27 mouse cellular contexts compared by ENCODE assay signal in the genomic region with DNA sequence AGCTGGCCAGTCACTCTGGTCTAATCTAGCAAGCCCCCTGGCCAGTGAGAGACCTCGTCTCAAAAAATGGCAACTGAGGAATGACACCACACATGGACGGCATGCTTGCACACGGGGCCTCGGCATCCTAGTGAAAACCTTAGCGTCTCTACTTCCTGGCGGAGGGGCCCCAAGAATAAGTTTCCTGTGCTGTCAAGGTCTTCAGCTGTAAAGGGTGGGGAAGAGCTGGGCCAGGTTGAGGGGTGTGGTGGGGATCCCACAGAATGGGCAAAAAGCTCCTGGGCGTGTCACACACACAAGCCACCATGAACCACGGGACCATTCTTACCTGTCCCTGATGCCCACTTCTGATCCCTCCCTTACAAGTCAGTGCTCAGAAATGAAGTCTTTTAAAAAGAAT. TPM values are rescaled to one million over a fixed set of nuclear protein-coding genes. Genes with fewer than 3 reads are reported as not detected.
DNase-seq lines count a peak whose midpoint lies in the region; ATAC-seq and TF ChIP-seq lines count a peak whose summit lies in the region.
"Had no signal": no experiment of that assay in that cellular context is flagged by ENCODE, and none has a peak within 500 bp of the region (broad histone marks: within the 10 kb centered on the region; RNA-seq: fewer than 3 reads in every experiment).

No protein-coding gene starts in this region.

- no peaks in the 10 kb centered on the region for H3K9me3 ChIP-seq in forebrain, embryonic 11.5 days (ENCODE audit: control insufficient read depth, low read length)
- H3K9me3 ChIP-seq: forebrain, embryonic 13.5 days; heart, embryonic 12.5 days; limb, embryonic 15.5 days; liver, embryonic 13.5 days; megakaryocyte, embryonic 14.5 days; midbrain, embryonic 12.5 days; neural tube, embryonic 13.5 days had no signal

- no peak for TF ChIP-seq CTCF in layer of hippocampus, adult 2 months (conservative IDR thresholded peaks at IDR 0.05)
- no peak for TF ChIP-seq CTCF in thymus, adult 2 months (IDR thresholded peaks at IDR 0.05; ENCODE audit: borderline replicate concordance, control insufficient read depth, extremely low read depth, insufficient read depth, low read length, poor library complexity)

- H3K4me3 ChIP-seq in layer of hippocampus, adult 2 months: no peak overlapping the region
- H3K4me3 ChIP-seq in thymus, adult 2 months (ENCODE audit: control insufficient read depth, insufficient read depth, low read length): no peak overlapping the region
- no peak overlapping the region for H3K4me3 ChIP-seq in forebrain, embryonic 11.5 days (ENCODE audit: low read depth, low read length)
- H3K4me3 ChIP-seq: forebrain, embryonic 13.5 days; heart, embryonic 12.5 days; limb, embryonic 15.5 days; liver, embryonic 13.5 days; megakaryocyte, embryonic 14.5 days; midbrain, embryonic 12.5 days; myocyte; neural tube, embryonic 13.5 days had no signal

- DNase-seq in layer of hippocampus, adult 2 months (ENCODE audit: low spot score in 2 of 2): no peak
- no peak for DNase-seq in layer of hippocampus, adult 8-10 months (ENCODE audit: low spot score in 2 of 2)
- DNase-seq in thymus, postnatal 4 days: peak; percentile 49
- no peak for DNase-seq in thymus, adult 2 months
- DNase-seq in induced T-regulatory cell, adult 2 months (ENCODE audit: low read depth): peak; percentile 66
- DNase-seq in forebrain, embryonic 11.5 days (ENCODE audit: low spot score): no peak
- DNase-seq: adrenal gland, postnatal 10 days; cerebellum, adult 8-10 months; heart, adult 18-20 months; kidney, adult 8-10 months; kidney, postnatal 4 days; liver, embryonic 13.5 days; lung, adult 18-20 months; lung, postnatal 4 days had no signal

- H3K4me2 ChIP-seq in forebrain, embryonic 11.5 days (ENCODE audit: low read depth, low read length, severe bottlenecking): no peak overlapping the region
- H3K4me2 ChIP-seq: forebrain, embryonic 13.5 days; heart, embryonic 12.5 days; hindbrain, embryonic 14.5 days; limb, embryonic 15.5 days; liver, embryonic 13.5 days; midbrain, embryonic 12.5 days; neural tube, embryonic 13.5 days had no signal

- no peak for TF ChIP-seq POLR2A in thymus, adult 2 months (IDR thresholded peaks at IDR 0.05; ENCODE audit: control insufficient read depth, extremely low read depth, insufficient read depth, low read length, poor library complexity)

- H3K4me1 ChIP-seq in thymus, adult 2 months (replicated peaks; ENCODE audit: control insufficient read depth, insufficient read depth, low read length): peaks cover 60% of the 10 kb centered on the region
- no peaks in the 10 kb centered on the region for H3K4me1 ChIP-seq in forebrain, embryonic 11.5 days (replicated peaks; ENCODE audit: control insufficient read depth, insufficient read depth, low read length)
- H3K4me1 ChIP-seq: limb, embryonic 15.5 days had no signal

- no peaks in the 10 kb centered on the region for H3K36me3 ChIP-seq in thymus, adult 2 months (ENCODE audit: control insufficient read depth, insufficient read depth, low read length)
- H3K36me3 ChIP-seq in forebrain, embryonic 11.5 days (ENCODE audit: control insufficient read depth, insufficient read depth, low read length): no peaks in the 10 kb centered on the region
- H3K36me3 ChIP-seq: heart, embryonic 12.5 days; limb, embryonic 15.5 days; liver, embryonic 13.5 days; midbrain, embryonic 12.5 days; neural tube, embryonic 13.5 days had no signal

- ATAC-seq in forebrain, embryonic 11.5 days (replicated peaks; ENCODE audit: low FRiP score): no peak
- ATAC-seq in activated CD4-positive, CD25-positive, alpha-beta regulatory T cell, adult 4 months: no peak
- ATAC-seq: forebrain, embryonic 13.5 days; intestine, embryonic 16.5 days; lung, postnatal 0 days had no signal

- H3K9ac ChIP-seq in forebrain, embryonic 11.5 days (ENCODE audit: low read length): no peak overlapping the region
- H3K9ac ChIP-seq: forebrain, embryonic 13.5 days; heart, embryonic 12.5 days; hindbrain, embryonic 14.5 days; limb, embryonic 15.5 days; liver, embryonic 13.5 days; midbrain, embryonic 12.5 days; neural tube, embryonic 13.5 days had no signal

- WGBS in thymus, adult 2 months: 35% methylated on average over 8 of the region's 8 CpGs
- WGBS in forebrain, embryonic 11.5 days: 93% methylated on average over 8 of the region's 8 CpGs

- H3K27ac ChIP-seq in layer of hippocampus, adult 2 months: peak overlapping the region; percentile 65; the same call in 1 of the 2 replicates
- H3K27ac ChIP-seq in thymus, adult 2 months (ENCODE audit: control insufficient read depth, insufficient read depth, low read length): no peak overlapping the region
- no peak overlapping the region for H3K27ac ChIP-seq in forebrain, embryonic 11.5 days (ENCODE audit: low read depth, low read length)
- H3K27ac ChIP-seq: forebrain, embryonic 13.5 days; hindbrain, embryonic 14.5 days; kidney, postnatal 0 days; liver, embryonic 13.5 days; midbrain, embryonic 12.5 days had no signal

- H3K27me3 ChIP-seq in thymus, adult 2 months (ENCODE audit: control insufficient read depth, insufficient read depth, low read length): no peaks in the 10 kb centered on the region
- H3K27me3 ChIP-seq in forebrain, embryonic 11.5 days (ENCODE audit: control insufficient read depth, insufficient read depth, low read length): no peaks in the 10 kb centered on the region
- H3K27me3 ChIP-seq: CH12.LX; forebrain, embryonic 13.5 days; heart, embryonic 12.5 days; limb, embryonic 15.5 days; liver, embryonic 13.5 days; megakaryocyte, embryonic 14.5 days; midbrain, embryonic 12.5 days; neural tube, embryonic 13.5 days had no signal

RNA-seq across cellular contexts. Expression of gene Sema4d, which starts 9.1 kb away (rescaled TPM):
- total RNA-seq in layer of hippocampus, adult 2 months (2021): 10 to 100 TPM; 76.3 to 83.9 TPM
- 10 to 100 TPM; 79.8 to 99.9 (median 95.4) TPM for total RNA-seq in layer of hippocampus, adult 8-10 months (2022)
- 156 and 182 TPM in 2 replicates for polyA plus RNA-seq in thymus, adult 2 months (2012; rRNA removed)
- 8.3 and 8.4 TPM in 2 replicates for polyA plus RNA-seq in forebrain, embryonic 11.5 days (2014; fragmentation: Nextera tagmentation; extraction: Ambion mirVana)
- polyA plus RNA-seq in activated CD4-positive, CD25-positive, alpha-beta regulatory T cell, adult 4 months (2017; shearing (Covaris generic)): 100 to 1,000 TPM; 127 to 150 TPM

Comparison
In these comparisons a context has a peak if more than half of its experiments do, and no peak if none do; other contexts are left out.
1. DNase-seq: peak in thymus, postnatal 4 days (single experiment) and induced T-regulatory cell, adult 2 months (single experiment); none in layer of hippocampus, adult 2 months (0 of 2), layer of hippocampus, adult 8-10 months (0 of 2), thymus, adult 2 months (single experiment) and forebrain, embryonic 11.5 days (single experiment).
2. RNA of gene Sema4d, which starts 9.1 kb away (polyA plus RNA-seq): 156 to 182 TPM in thymus, adult 2 months and 127 to 150 TPM in activated CD4-positive, CD25-positive, alpha-beta regulatory T cell, adult 4 months; 8.3 to 8.4 TPM in forebrain, embryonic 11.5 days; every median in the first group is over 10 times any median in the second.